Mouse (Mus musculus) cerebellum, adult 2 months (tissue): ENCODE data around the gene Kcnip4.

Experiments
- CTCF ChIP-seq: fragments of 200-500 bp; IDR thresholded peaks from 2 replicates; pipeline ENCODE4 v1.5.1; 2011; ENCODE audit warnings: low read depth, mild to moderate bottlenecking, control low read depth, low read length, moderate library complexity, borderline replicate concordance; ENCODE audit not compliant: insufficient read depth
- POLR2A ChIP-seq: fragments of 200-500 bp; IDR thresholded peaks from 2 replicates; pipeline ENCODE4 v1.6.1; 2011; ENCODE audit warnings: low read length, control low read depth, borderline replicate concordance; ENCODE audit not compliant: insufficient read depth

- TF ChIP-seq CTCF, result no peak
- TF ChIP-seq POLR2A, result no peak
These were observed 105.0 kb downstream of the Kcnip4 start for GRCm38 (mm10) chr5:49419707-49420106.
